Mouse (Mus musculus) retina, postnatal 7 days (tissue): Measurements from ENCODE around the gene Sgf29.
A peak's percentile ranks its signal among the peaks of the same experiment; 100 is the strongest.

ENCODE experiments used
- DNase-seq: peaks from one replicate; pipeline ENCODE4 v3.0.0-alpha.2; 2012; ENCODE audit warnings: low read depth, low spot score

Gene Sgf29

GRCm38 (mm10) chr7:126649231-126650051 lies at the start of gene Sgf29:
Gene Sgf29 (plus strand): TSS chr7:126649309.
- peak; percentile 85 for DNase-seq

- DNase-seq = no peak
Observed at GRCm38 (mm10) chr7:126601896-126602295, 47.2 kb upstream of the Sgf29 start.

DNA sequence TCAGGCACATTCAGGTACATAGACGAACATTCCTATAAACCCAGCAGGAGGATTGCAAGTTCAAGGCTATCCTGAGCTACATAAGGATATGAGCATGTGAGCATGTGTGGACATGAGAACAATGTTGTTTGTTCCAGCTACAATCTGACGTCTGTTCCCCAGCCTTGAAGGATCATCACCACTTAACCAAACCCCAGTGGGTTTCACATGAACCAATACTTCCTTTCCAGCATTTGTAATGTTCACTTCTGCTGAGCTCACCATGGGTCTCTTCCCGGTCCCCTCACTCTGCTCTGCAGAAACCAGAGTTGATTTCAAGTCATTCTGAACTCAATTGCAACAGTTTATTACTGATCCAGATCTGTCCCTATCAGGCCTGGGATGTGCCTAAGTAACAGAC lies 46.5 kb upstream of the Sgf29 start:
- no peak for DNase-seq

DNA sequence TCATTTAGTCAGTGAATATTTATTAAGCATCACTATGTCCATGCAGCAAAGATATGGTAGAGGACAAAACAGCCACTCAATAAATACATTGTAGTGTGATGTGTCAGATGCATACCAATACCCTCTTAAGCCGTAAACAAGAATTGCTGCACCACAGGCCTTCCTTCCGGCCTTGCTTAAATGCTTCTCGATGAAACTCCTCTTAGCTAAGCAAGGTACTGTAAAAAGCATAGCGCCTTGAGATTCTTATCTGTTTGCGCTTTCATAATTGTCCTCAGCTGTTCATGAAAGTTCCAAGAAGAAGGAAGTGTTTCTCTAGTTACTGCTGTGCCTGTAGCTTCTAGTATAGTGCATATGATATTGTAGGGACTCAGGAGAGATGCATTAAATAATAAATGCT lies 42.5 kb upstream of the Sgf29 start:
- no peak for DNase-seq

GRCm38 (mm10) chr7:126607064-126607463 lies 42.0 kb upstream of the Sgf29 start:
- DNase-seq = no peak

- DNase-seq = no peak
Observed at GRCm38 (mm10) chr7:126607796-126608195, 41.3 kb upstream of the Sgf29 start.

DNA sequence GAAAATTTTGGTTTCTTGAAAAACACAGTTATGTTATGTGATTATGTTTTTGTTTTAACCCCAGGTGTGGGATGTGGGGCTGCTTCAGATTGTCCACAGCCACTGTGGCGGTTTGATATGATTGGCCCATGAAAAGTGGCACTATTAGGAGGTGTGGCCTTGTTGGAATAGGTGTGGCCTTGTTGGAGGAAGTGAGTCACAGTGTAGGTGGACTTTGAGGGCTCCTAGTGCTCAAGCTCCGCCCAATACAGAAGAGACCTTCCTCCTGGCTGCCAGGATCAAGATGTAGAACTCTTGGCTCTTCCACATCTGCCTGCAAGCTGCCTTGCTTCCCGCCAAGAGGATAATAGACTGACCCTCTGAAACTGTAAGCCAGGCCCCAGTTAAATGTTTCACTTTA lies 36.4 kb upstream of the Sgf29 start:
- no peak for DNase-seq

DNA sequence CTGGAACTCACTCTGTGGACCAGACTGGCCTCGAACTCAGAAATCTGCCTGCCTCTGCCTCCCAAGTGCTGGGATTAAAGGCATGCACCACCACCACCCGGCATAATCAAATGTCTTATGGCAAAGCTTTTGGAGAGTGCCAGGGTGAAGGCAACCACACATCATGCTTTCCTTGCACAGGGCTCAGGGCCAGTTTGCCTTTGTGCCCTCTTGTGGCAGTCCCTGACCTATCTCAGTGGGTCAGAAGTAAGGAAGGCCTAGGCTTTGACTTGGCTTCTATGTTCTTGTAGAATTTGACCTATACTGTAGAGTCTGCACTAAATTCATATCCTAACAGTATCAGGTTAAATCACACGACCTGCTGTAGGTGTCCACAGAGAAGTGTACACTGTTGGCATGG lies 32.4 kb upstream of the Sgf29 start:
- DNase-seq = no peak

- DNase-seq = no peak
Observed at GRCm38 (mm10) chr7:126619559-126620275, 29.4 kb upstream of the Sgf29 start.

GRCm38 (mm10) chr7:126621452-126622359 lies 27.4 kb upstream of the Sgf29 start:
- no peak for DNase-seq

- no peak for DNase-seq
Observed at GRCm38 (mm10) chr7:126623381-126623780, 25.7 kb upstream of the Sgf29 start.

GRCm38 (mm10) chr7:126624774-126625173 lies 24.3 kb upstream of the Sgf29 start:
- DNase-seq = no peak

- DNase-seq = no peak
Observed at GRCm38 (mm10) chr7:126625369-126625768, 23.7 kb upstream of the Sgf29 start.

DNA sequence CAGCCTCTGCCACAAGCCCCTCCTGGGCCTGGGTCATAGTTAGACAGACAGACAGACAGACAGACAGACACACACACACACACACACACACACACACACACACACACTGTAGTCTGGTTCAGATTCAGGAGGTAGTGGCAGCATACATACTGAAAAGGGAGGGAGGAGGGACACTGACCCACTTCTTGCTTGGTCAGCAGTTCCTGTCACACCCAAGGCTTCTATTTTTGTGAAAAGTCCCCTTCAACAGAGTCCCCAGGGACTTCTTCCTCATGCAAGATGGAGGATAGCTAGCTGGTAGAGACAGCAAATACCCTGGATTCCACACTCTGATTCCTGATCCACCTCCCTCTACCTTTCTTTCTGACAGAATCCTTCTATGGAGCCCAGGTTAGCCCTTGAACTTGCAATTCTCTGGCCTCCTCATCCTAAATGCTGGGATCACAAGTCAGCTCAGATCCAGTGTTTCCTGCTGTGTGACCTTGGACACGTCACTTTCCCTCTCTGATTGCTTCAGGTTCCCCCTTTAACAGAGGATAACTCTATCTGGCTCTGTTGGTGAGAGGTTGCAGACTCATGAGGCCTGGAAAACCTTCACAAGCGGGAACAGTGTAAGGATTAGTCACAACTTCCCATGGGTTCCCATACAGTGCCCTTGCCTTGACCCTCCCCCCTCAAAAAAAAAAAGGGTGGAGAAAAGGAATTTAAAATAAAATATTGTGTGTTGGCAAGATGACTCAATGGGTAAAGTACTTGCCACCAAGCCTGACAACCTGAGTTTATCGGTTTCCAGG lies 23.1 kb upstream of the Sgf29 start:
- no peak for DNase-seq

DNA sequence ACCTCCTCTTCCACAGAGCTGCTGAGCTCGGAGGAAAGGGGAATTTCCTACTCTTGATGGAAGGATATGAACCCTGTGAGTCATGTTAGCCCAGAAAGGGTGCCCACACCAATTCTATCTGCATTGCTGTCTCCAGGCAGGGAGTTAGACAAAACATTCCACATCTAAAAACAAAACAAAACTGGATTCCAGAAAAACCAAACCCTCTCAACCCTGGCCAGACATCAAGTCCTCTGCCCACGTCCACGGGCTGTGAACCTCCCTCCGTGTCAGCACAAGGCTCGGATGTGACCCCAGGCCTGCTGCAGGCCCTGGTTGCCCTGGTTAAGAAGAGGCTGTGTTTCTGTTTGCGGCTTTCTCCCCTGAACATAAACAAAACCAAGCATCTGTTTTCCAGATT lies 21.0 kb upstream of the Sgf29 start:
- DNase-seq = no peak

- DNase-seq = no peak
Observed at GRCm38 (mm10) chr7:126629915-126630314, 19.2 kb upstream of the Sgf29 start.

DNA sequence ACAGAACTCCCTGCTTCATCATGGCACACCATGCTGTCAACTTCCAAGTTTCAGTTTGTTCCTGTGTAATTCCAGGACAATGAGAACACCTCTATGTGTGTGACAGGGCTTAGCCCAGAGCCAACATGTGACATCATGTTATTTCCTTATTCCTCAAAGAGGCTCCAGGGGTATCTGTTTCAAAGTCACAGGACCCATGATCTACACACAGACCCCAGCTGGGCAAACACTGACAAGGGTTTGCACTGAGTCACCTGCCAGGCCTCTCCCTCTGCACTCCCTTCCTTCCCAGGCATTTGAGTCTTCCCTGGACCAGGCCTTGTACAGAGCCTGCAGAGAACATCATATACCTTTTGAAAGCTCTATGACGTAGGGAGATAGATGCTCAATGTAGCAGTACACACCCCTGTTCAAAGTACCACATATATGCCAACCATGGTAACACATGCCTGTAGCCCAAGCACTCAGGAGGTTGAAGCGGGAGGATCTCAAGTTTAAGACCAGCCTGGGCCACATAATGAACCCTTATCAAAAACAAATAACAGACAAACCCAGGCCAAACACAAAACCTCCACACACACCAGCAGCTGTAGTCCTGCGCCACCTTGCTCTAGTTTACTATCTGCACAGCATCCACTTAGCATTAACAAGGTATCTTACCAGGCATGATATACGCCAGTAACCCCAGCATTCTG lies 18.1 kb upstream of the Sgf29 start, which contains the start of gene Nupr1:
Gene Nupr1, minus strand, starts transcription at position 38 of the 695 bp plus-strand sequence.
- DNase-seq = no peak

- DNase-seq = no peak
Observed at GRCm38 (mm10) chr7:126632478-126632877, 16.6 kb upstream of the Sgf29 start.

DNA sequence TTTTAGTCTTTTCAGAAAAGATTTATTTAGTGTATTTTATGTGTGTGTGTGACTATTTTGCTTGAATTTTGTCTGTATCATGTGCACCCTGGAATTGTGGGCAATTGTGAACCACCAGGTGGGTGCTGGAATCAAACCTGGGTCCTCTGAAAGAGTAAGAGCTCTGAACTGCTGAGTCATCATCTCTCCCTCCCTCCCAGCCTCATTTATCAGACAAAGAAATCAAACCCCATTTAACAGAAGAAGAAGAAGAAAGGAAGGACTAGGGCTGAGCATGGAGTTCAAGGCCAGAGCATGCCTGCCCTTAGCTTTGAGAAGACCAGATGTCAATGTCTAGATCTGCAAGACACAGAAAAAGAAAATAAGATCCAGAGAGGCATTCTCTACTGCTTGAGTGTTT lies 13.7 kb upstream of the Sgf29 start:
- DNase-seq = no peak

GRCm38 (mm10) chr7:126636733-126637520 lies 12.2 kb upstream of the Sgf29 start:
- DNase-seq = peak; percentile 33
